Mouse (Mus musculus) C2C12 (cell line): ENCODE measurements around the gene Snrpd3. TPM values are rescaled to one million over a fixed set of nuclear protein-coding genes. Genes with fewer than 3 reads are reported as not detected.
"Not testable (repeated sequence)": the region's sequence is repeated elsewhere in the genome, so short reads cannot be mapped to it uniquely, and the experiment has no call there.

Experiments
- H3K27me3 ChIP-seq: one replicate; pipeline ENCODE4 v1.6.1; 2011; ENCODE audit not compliant: control insufficient read depth, insufficient read depth, insufficient read length
- H3K36me3 ChIP-seq: one replicate; pipeline ENCODE4 v1.6.1; 2011; ENCODE audit not compliant: control insufficient read depth, insufficient read depth
- H3K4me3 ChIP-seq: one replicate; pipeline ENCODE4 v1.5.1; 2011; ENCODE audit warnings: mild to moderate bottlenecking, control low read depth; ENCODE audit not compliant: poor library complexity, insufficient read depth, severe bottlenecking
- H3K79me2 ChIP-seq: one replicate; pipeline ENCODE4 v1.6.1; 2011; ENCODE audit not compliant: control insufficient read depth, insufficient read depth
- H3K79me3 ChIP-seq: one replicate; pipeline ENCODE4 v1.6.1; 2011; ENCODE audit warnings: low read depth, control low read depth
- H3ac ChIP-seq: one replicate; pipeline ENCODE3; 2011; ENCODE audit warnings: low read depth; ENCODE audit not compliant: control insufficient read depth, insufficient read length
- CEBPB ChIP-seq: IDR thresholded peaks from one replicate; pipeline ENCODE4 v1.6.1; 2011; ENCODE audit warnings: low read depth, mild to moderate bottlenecking, control low read depth, moderate library complexity
- CTCF ChIP-seq: IDR thresholded peaks from one replicate; pipeline ENCODE4 v1.5.1; 2011; ENCODE audit not compliant: control insufficient read depth, insufficient read depth, insufficient read length
- FOSL1 ChIP-seq: IDR thresholded peaks from one replicate; pipeline ENCODE4 v1.8.0; 2011; ENCODE audit warnings: mild to moderate bottlenecking, low read length; ENCODE audit not compliant: poor library complexity, insufficient read depth, severe bottlenecking
- MAX ChIP-seq: IDR thresholded peaks from one replicate; pipeline ENCODE4 v1.6.1; 2011; ENCODE audit warnings: mild to moderate bottlenecking, control low read depth
- MYOD1 ChIP-seq: IDR thresholded peaks from one replicate; pipeline ENCODE4 v1.6.1; 2011; ENCODE audit warnings: low read depth; ENCODE audit not compliant: control insufficient read depth, insufficient read length
- MYOG ChIP-seq: IDR thresholded peaks from one replicate; pipeline ENCODE4 v1.6.1; 2011; ENCODE audit not compliant: control insufficient read depth, insufficient read length; ENCODE audit errors: extremely low read depth
- USF1 ChIP-seq: IDR thresholded peaks from one replicate; pipeline ENCODE4 v1.6.1; 2011; ENCODE audit warnings: low read depth, mild to moderate bottlenecking, control low read depth, moderate library complexity
- polyA plus RNA-seq: library from polyadenylated mRNA; unstranded; fragments of >200 nt; fragmentation: generic; extraction: Trizol; gene quantifications from one replicate; pipeline ENCODE4 v1.2.1, GENCODE M21; 2012; ENCODE audit warnings: missing spikeins

The Snrpd3 gene
- polyA plus RNA-seq, 1 experiment, result 358 TPM

GRCm38 (mm10) chr10:75495304-75495703 lies 22.0 kb upstream of the Snrpd3 start:
- Histone ChIP-seq H3K36me3 (no peaks in the 10 kb centered on the region), H3ac (no peak overlapping the region), H3K79me2 (no peaks in the 10 kb centered on the region), H3K4me3 (no peak overlapping the region), H3K27me3 (no peaks in the 10 kb centered on the region), H3K79me3 (no peaks in the 10 kb centered on the region)
- TF ChIP-seq CEBPB (no peak), MYOD1 (no peak)

- no peaks in the 10 kb centered on the region for H3K79me3 ChIP-seq
- H3K4me3 ChIP-seq, result no peak overlapping the region
- H3K27me3 ChIP-seq, result no peaks in the 10 kb centered on the region
- H3ac ChIP-seq, result no peak overlapping the region
- TF ChIP-seq MAX (no peak), MYOD1 (no peak), USF1 (no peak), CEBPB (no peak), MYOG (no peak), CTCF (no peak), FOSL1 (no peak)
- H3K36me3 ChIP-seq, result no peaks in the 10 kb centered on the region
- no peaks in the 10 kb centered on the region for H3K79me2 ChIP-seq
Observed at GRCm38 (mm10) chr10:75495921-75496320, 21.4 kb upstream of the Snrpd3 start.

GRCm38 (mm10) chr10:75499214-75499613 lies 18.1 kb upstream of the Snrpd3 start:
- not testable (repeated sequence) for H3ac ChIP-seq, H3K27me3 ChIP-seq, H3K79me3 ChIP-seq, H3K36me3 ChIP-seq, H3K4me3 ChIP-seq, H3K79me2 ChIP-seq

- H3K79me2 ChIP-seq, result no peaks in the 10 kb centered on the region
- H3K4me3 ChIP-seq, result no peak overlapping the region
- no peaks in the 10 kb centered on the region for H3K79me3 ChIP-seq
- H3ac ChIP-seq, result no peak overlapping the region
- no peaks in the 10 kb centered on the region for H3K27me3 ChIP-seq
- no peaks in the 10 kb centered on the region for H3K36me3 ChIP-seq
- TF ChIP-seq USF1 (no peak), MYOG (no peak), CTCF (no peak), MYOD1 (no peak), CEBPB (no peak), MAX (no peak), FOSL1 (no peak)
Observed at GRCm38 (mm10) chr10:75499791-75500190, 17.6 kb upstream of the Snrpd3 start.

GRCm38 (mm10) chr10:75500345-75500744 lies 17.0 kb upstream of the Snrpd3 start:
- Histone ChIP-seq H3K36me3 (no peaks in the 10 kb centered on the region), H3K4me3 (no peak overlapping the region), H3ac (no peak overlapping the region), H3K79me3 (no peaks in the 10 kb centered on the region), H3K79me2 (no peaks in the 10 kb centered on the region), H3K27me3 (no peaks in the 10 kb centered on the region)
- TF ChIP-seq MAX, result no peak
- TF ChIP-seq MYOG, result no peak
- no peak for TF ChIP-seq CTCF
- TF ChIP-seq FOSL1, result no peak
- no peak for TF ChIP-seq MYOD1
- TF ChIP-seq USF1, result no peak
- TF ChIP-seq CEBPB, result no peak

- Histone ChIP-seq H3K79me3 (no peaks in the 10 kb centered on the region), H3K27me3 (no peaks in the 10 kb centered on the region), H3K36me3 (peaks cover 2% of the 10 kb centered on the region), H3K79me2 (no peaks in the 10 kb centered on the region), H3ac (no peak overlapping the region), H3K4me3 (no peak overlapping the region)
- no peak for TF ChIP-seq MYOD1
- TF ChIP-seq MAX, result no peak
- no peak for TF ChIP-seq MYOG
- no peak for TF ChIP-seq FOSL1
- no peak for TF ChIP-seq USF1
- TF ChIP-seq CTCF, result no peak
- TF ChIP-seq CEBPB, result no peak
Observed at GRCm38 (mm10) chr10:75501641-75502040, 15.7 kb upstream of the Snrpd3 start.

GRCm38 (mm10) chr10:75503692-75504091 lies 13.7 kb upstream of the Snrpd3 start:
- Histone ChIP-seq H3K4me3 (no peak overlapping the region), H3ac (no peak overlapping the region), H3K36me3 (peaks cover 18% of the 10 kb centered on the region), H3K79me2 (no peaks in the 10 kb centered on the region), H3K27me3 (no peaks in the 10 kb centered on the region), H3K79me3 (no peaks in the 10 kb centered on the region)
- TF ChIP-seq CTCF, result no peak
- TF ChIP-seq FOSL1, result no peak
- TF ChIP-seq CEBPB, result no peak
- TF ChIP-seq MYOD1, result no peak
- TF ChIP-seq MAX, result no peak
- no peak for TF ChIP-seq MYOG
- no peak for TF ChIP-seq USF1
